Mouse (Mus musculus) MEL (cell line): Measurements from ENCODE around the gene Olfr411. TPM values are rescaled to one million over a fixed set of nuclear protein-coding genes. Genes with fewer than 3 reads are reported as not detected.

ENCODE experiments used
- DNase-seq: peaks from one replicate; pipeline ENCODE4 v3.0.0; 2011; ENCODE audit warnings: low read depth, low spot score
- H3K27ac ChIP-seq: 2 replicates; pipeline ENCODE4 v1.5.1; 2012; ENCODE audit warnings: low read depth, mild to moderate bottlenecking, control low read depth, low read length, moderate library complexity; ENCODE audit not compliant: control insufficient read depth
- H3K27me3 ChIP-seq, 2 experiments: fragments of 150-350 bp in 1 of 2; sonication (generic) in 1 of 2; 2 replicates each; pipeline ENCODE4 v1.6.1; 2012; ENCODE audit warnings: low read length in 2 of 2, mild to moderate bottlenecking in 2 of 2, improper control_type of control experiment in 1 of 2, moderate library complexity in 1 of 2; ENCODE audit not compliant: insufficient read depth in 2 of 2, control insufficient read depth in 1 of 2
- H3K36me3 ChIP-seq, 2 experiments: 2 replicates each; pipeline ENCODE4 v1.6.1; 2012 to 2014; ENCODE audit warnings: low read length in 2 of 2, improper control_type of control experiment in 1 of 2, inconsistent platforms in 1 of 2, mild to moderate bottlenecking in 1 of 2; ENCODE audit not compliant: insufficient read depth in 2 of 2, control insufficient read depth in 1 of 2
- H3K4me1 ChIP-seq, 2 experiments: fragments of 150-350 bp in 1 of 2; sonication (generic) in 1 of 2; 2 replicates each; pipeline ENCODE4 v1.6.1; 2012; ENCODE audit warnings: low read length in 2 of 2, improper control_type of control experiment in 1 of 2, mild to moderate bottlenecking in 1 of 2; ENCODE audit not compliant: insufficient read depth in 2 of 2, control insufficient read depth in 1 of 2
- H3K4me3 ChIP-seq, 2 experiments: fragments of 150-350 bp in 1 of 2; sonication (generic) in 1 of 2; 2 replicates each; pipeline ENCODE4 v1.5.1; 2012; ENCODE audit warnings: low read depth in 2 of 2, low read length in 2 of 2, mild to moderate bottlenecking in 2 of 2, moderate library complexity in 2 of 2, control low read depth in 1 of 2, improper control_type of control experiment in 1 of 2; ENCODE audit not compliant: control insufficient read depth in 1 of 2, insufficient read depth in 1 of 2
- H3K79me2 ChIP-seq: 2 replicates; pipeline ENCODE4 v1.6.1; 2012; ENCODE audit warnings: mild to moderate bottlenecking, low read length, moderate library complexity; ENCODE audit not compliant: control insufficient read depth, poor library complexity, insufficient read depth
- H3K9ac ChIP-seq: 2 replicates; pipeline ENCODE4 v1.6.1; 2012; ENCODE audit warnings: low read depth, mild to moderate bottlenecking, control low read depth, low read length, moderate library complexity; ENCODE audit not compliant: control insufficient read depth, poor library complexity, severe bottlenecking
- H3K9me3 ChIP-seq: fragments of 150-350 bp; sonication (generic); replicated peaks from 2 replicates; pipeline ENCODE4 v1.6.1; 2012; ENCODE audit warnings: mild to moderate bottlenecking, low read length, improper control_type of control experiment, moderate library complexity; ENCODE audit not compliant: insufficient read depth
- BHLHE40 ChIP-seq: IDR thresholded peaks from 2 replicates; pipeline ENCODE4 v1.6.1; 2012; ENCODE audit warnings: low read depth, mild to moderate bottlenecking, inconsistent platforms, low read length, improper control_type of control experiment, borderline replicate concordance
- CHD1 ChIP-seq: IDR thresholded peaks from 2 replicates; pipeline ENCODE4 v1.6.1; 2012; ENCODE audit warnings: low read depth, mild to moderate bottlenecking, inconsistent platforms, low read length, improper control_type of control experiment
- CHD2 ChIP-seq: IDR thresholded peaks from 2 replicates; pipeline ENCODE4 v1.6.1; 2011; ENCODE audit warnings: low read length, improper control_type of control experiment
- CTCF ChIP-seq, 3 experiments: IDR thresholded peaks in 2 of 3; conservative IDR thresholded peaks in 1 of 3; 2 replicates each; pipeline ENCODE4 v1.5.1; 2011 to 2012; ENCODE audit warnings: low read length in 3 of 3, low read depth in 2 of 3, mild to moderate bottlenecking in 2 of 3, improper control_type of control experiment in 1 of 3, inconsistent platforms in 1 of 3, mixed read lengths in 1 of 3, moderate library complexity in 1 of 3; ENCODE audit not compliant: control insufficient read depth in 1 of 3, insufficient read depth in 1 of 3, poor library complexity in 1 of 3, severe bottlenecking in 1 of 3
- E2F4 ChIP-seq: IDR thresholded peaks from 2 replicates; pipeline ENCODE4 v1.6.1; 2011; ENCODE audit warnings: low read depth, low read length, improper control_type of control experiment, borderline replicate concordance
- GABPA ChIP-seq: IDR thresholded peaks from 2 replicates; pipeline ENCODE4 v1.6.1; 2012; ENCODE audit warnings: low read depth, mild to moderate bottlenecking, inconsistent platforms, low read length, improper control_type of control experiment, moderate library complexity
- HCFC1 ChIP-seq: IDR thresholded peaks from 2 replicates; pipeline ENCODE4 v1.6.1; 2012; ENCODE audit warnings: low read depth, mild to moderate bottlenecking, inconsistent platforms, low read length, improper control_type of control experiment, moderate library complexity
- JUND ChIP-seq: IDR thresholded peaks from 2 replicates; pipeline ENCODE4 v1.6.1; 2011; ENCODE audit warnings: low read depth, mild to moderate bottlenecking, improper control_type of control experiment, low read length
- MAZ ChIP-seq: IDR thresholded peaks from 2 replicates; pipeline ENCODE4 v1.6.1; 2012; ENCODE audit warnings: low read depth, mild to moderate bottlenecking, inconsistent platforms, low read length, improper control_type of control experiment
- MYB ChIP-seq: IDR thresholded peaks from 2 replicates; pipeline ENCODE4 v1.6.1; 2011; ENCODE audit warnings: mild to moderate bottlenecking, low read depth, low read length, improper control_type of control experiment
- MYC ChIP-seq: IDR thresholded peaks from 2 replicates; pipeline ENCODE4 v1.6.1; 2011; ENCODE audit warnings: low read depth, mild to moderate bottlenecking, low read length, improper control_type of control experiment, moderate library complexity
- NELFE ChIP-seq: IDR thresholded peaks from 2 replicates; pipeline ENCODE4 v1.6.1; 2011; ENCODE audit warnings: low read depth, low read length, improper control_type of control experiment
- POLR2AphosphoS5 ChIP-seq: IDR thresholded peaks from 2 replicates; pipeline ENCODE4 v1.6.1; 2012; ENCODE audit warnings: low read depth, borderline replicate concordance, mild to moderate bottlenecking, inconsistent platforms, low read length, moderate library complexity, mixed read lengths
- RAD21 ChIP-seq: IDR thresholded peaks from 2 replicates; pipeline ENCODE4 v1.6.1; 2011; ENCODE audit warnings: mild to moderate bottlenecking, low read depth, low read length, improper control_type of control experiment
- RCOR1 ChIP-seq: IDR thresholded peaks from 2 replicates; pipeline ENCODE4 v1.6.1; 2012; ENCODE audit warnings: low read depth, mild to moderate bottlenecking, inconsistent platforms, low read length, improper control_type of control experiment
- SMC3 ChIP-seq: IDR thresholded peaks from 2 replicates; pipeline ENCODE4 v1.6.1; 2011; ENCODE audit warnings: low read depth, low read length, improper control_type of control experiment
- TAL1 ChIP-seq: IDR thresholded peaks from 2 replicates; pipeline ENCODE4 v1.6.1; 2012; ENCODE audit warnings: mild to moderate bottlenecking, inconsistent platforms, low read length, moderate library complexity, mixed read lengths
- TBP ChIP-seq: IDR thresholded peaks from 2 replicates; pipeline ENCODE4 v1.8.0; 2011; ENCODE audit warnings: low read depth, low read length, improper control_type of control experiment
- USF1 ChIP-seq: IDR thresholded peaks from 2 replicates; pipeline ENCODE4 v1.6.1; 2014; ENCODE audit warnings: low read depth, mild to moderate bottlenecking, inconsistent platforms, low read length, improper control_type of control experiment, moderate library complexity
- USF2 ChIP-seq, 2 experiments: IDR thresholded peaks; 2 replicates each; pipeline ENCODE4 v1.6.1; 2011 to 2012; ENCODE audit warnings: improper control_type of control experiment in 2 of 2, low read length in 2 of 2, borderline replicate concordance in 1 of 2, inconsistent platforms in 1 of 2, low read depth in 1 of 2, mild to moderate bottlenecking in 1 of 2; ENCODE audit not compliant: insufficient read depth in 1 of 2
- ZC3H11A ChIP-seq: IDR thresholded peaks from 2 replicates; pipeline ENCODE4 v1.6.1; 2012; ENCODE audit warnings: low read depth, mild to moderate bottlenecking, inconsistent platforms, low read length, improper control_type of control experiment
- ZKSCAN1 ChIP-seq: IDR thresholded peaks from 2 replicates; pipeline ENCODE4 v1.6.1; 2012; ENCODE audit warnings: low read depth, mild to moderate bottlenecking, inconsistent platforms, low read length, improper control_type of control experiment, moderate library complexity
- ZNF384 ChIP-seq: IDR thresholded peaks from 2 replicates; pipeline ENCODE4 v1.6.1; 2012; ENCODE audit warnings: low read depth, mild to moderate bottlenecking, inconsistent platforms, low read length, improper control_type of control experiment
- polyA plus RNA-seq, 2 experiments: library from polyadenylated mRNA; stranded (reverse) in 1 of 2; unstranded in 1 of 2; fragments of >175 nt in 1 of 2; fragments of >200 nt in 1 of 2; gene quantifications; 2 replicates each; pipeline versions ENCODE4 v1.2.1 to v1.2.4; 2012; ENCODE audit warnings: low replicate concordance in 2 of 2, low read depth in 1 of 2; ENCODE audit not compliant: insufficient read length in 2 of 2, insufficient read depth in 1 of 2, missing spikeins in 1 of 2
- total RNA-seq: library from RNA; depleted of rRNA; stranded (reverse); fragments of 300-350 nt; gene quantifications from 2 replicates; pipeline ENCODE4 v1.2.3, GENCODE M21; 2012

Olfr411 gene
- total and polyA plus RNA-seq, 3 experiments: not detected

- no peak overlapping the region for H3K27ac ChIP-seq
- H3K9me3 ChIP-seq: no peaks in the 10 kb centered on the region
- H3K79me2 ChIP-seq: no peaks in the 10 kb centered on the region
- no peak overlapping the region for H3K4me3 ChIP-seq
- H3K9ac ChIP-seq: no peak overlapping the region
- peak; percentile 38; the same call in 1 of the 2 replicates for TF ChIP-seq BHLHE40
- no peak for TF ChIP-seq RCOR1
- no peak for TF ChIP-seq USF2 (IDR thresholded peaks at IDR 0.05; ENCODE audit: borderline replicate concordance in 1 of 2, insufficient read depth in 1 of 2, low read depth in 1 of 2, low read length in 2 of 2)
- TF ChIP-seq CTCF (IDR thresholded peaks at IDR 0.05 in 2 of 3, conservative IDR thresholded peaks at IDR 0.05 in 1 of 3; ENCODE audit: control insufficient read depth in 1 of 3, insufficient read depth in 1 of 3, low read depth in 2 of 3, low read length in 3 of 3, poor library complexity in 1 of 3, severe bottlenecking in 1 of 3): peak; percentile 95 to 97 (median 96)
- TF ChIP-seq ZNF384: no peak
- peak; percentile 94 for TF ChIP-seq SMC3
- TF ChIP-seq NELFE: no peak
- TF ChIP-seq JUND: peak; percentile 23; the same call in 1 of the 2 replicates
- peak; percentile 99 for TF ChIP-seq RAD21
- no peak for TF ChIP-seq E2F4
- no peak for TF ChIP-seq MYB
- TF ChIP-seq HCFC1: no peak
- TF ChIP-seq CHD2: no peak
- peak; percentile 96 for TF ChIP-seq ZC3H11A
- TF ChIP-seq TAL1: no peak
- TF ChIP-seq GABPA: no peak
- TF ChIP-seq ZKSCAN1: no peak
- no peak for TF ChIP-seq USF1
- no peak for TF ChIP-seq TBP
- no peak for TF ChIP-seq CHD1
- 0 out of 2 replicates have a peak, but pooled peaks have one; percentile 32 for TF ChIP-seq MAZ
- TF ChIP-seq MYC: no peak
- TF ChIP-seq POLR2AphosphoS5: no peak
- H3K27me3 ChIP-seq: peaks cover 0 to 3% of the 10 kb centered on the region in 2 experiments; a peak in 2 of 4 replicates
- H3K36me3 ChIP-seq: no peaks in the 10 kb centered on the region; a peak in 1 of 4 replicates
- H3K4me1 ChIP-seq: no peaks in the 10 kb centered on the region
- DNase-seq: peak; percentile 77
Measured at GRCm38 (mm10) chr11:74371393-74372100, 19.1 kb upstream of the Olfr411 start.
